ENCODE assay signal across 9 mouse cellular contexts in genomic region chr6:147263178-147263577, GRCm38 (mm10). TPM values are rescaled to one million over a fixed set of nuclear protein-coding genes. Genes with fewer than 3 reads are reported as not detected.
DNase-seq lines count a peak whose midpoint lies in the region; ATAC-seq and TF ChIP-seq lines count a peak whose summit lies in the region.
"Had no signal": no experiment of that assay in that cellular context is flagged by ENCODE, and none has a peak within 500 bp of the region (broad histone marks: within the 10 kb centered on the region; RNA-seq: fewer than 3 reads in every experiment).

No protein-coding gene starts in this region.

- H3K4me1 ChIP-seq in embryonic facial prominence, embryonic 11.5 days (ENCODE audit: control insufficient read depth, insufficient read depth, low read length), result no peaks in the 10 kb centered on the region; the same call in 1 of the 2 replicates
- peaks cover 17% of the 10 kb centered on the region for H3K4me1 ChIP-seq in hindbrain, embryonic 15.5 days (replicated peaks)
- H3K4me1 ChIP-seq in midbrain, embryonic 12.5 days, result peaks cover 16% of the 10 kb centered on the region

- H3K27me3 ChIP-seq in embryonic facial prominence, embryonic 11.5 days (ENCODE audit: control insufficient read depth, insufficient read depth, low read length), result peaks cover 18% of the 10 kb centered on the region
- peaks cover 59% of the 10 kb centered on the region for H3K27me3 ChIP-seq in hindbrain, embryonic 15.5 days
- H3K27me3 ChIP-seq in midbrain, embryonic 12.5 days, result peaks cover 65% of the 10 kb centered on the region

- DNase-seq in layer of hippocampus, adult 2 months (ENCODE audit: low spot score in 2 of 2), result no peak
- no peak for DNase-seq in layer of hippocampus, adult 11-12 months (ENCODE audit: low spot score)
- peak; percentile 57 for DNase-seq in Muller cell, postnatal 12 days (ENCODE audit: inconsistent ontology term)
- no peak for DNase-seq in embryonic facial prominence, embryonic 11.5 days (ENCODE audit: low spot score)
- no peak for DNase-seq in thymus, postnatal 0 days (ENCODE audit: low spot score)

- no peak overlapping the region for H3K27ac ChIP-seq in layer of hippocampus, adult 2 months
- H3K27ac ChIP-seq in embryonic facial prominence, embryonic 11.5 days (replicated peaks; ENCODE audit: low read depth, low read length), result no peak overlapping the region
- H3K27ac ChIP-seq in hindbrain, embryonic 15.5 days (replicated peaks), result no peak overlapping the region
- H3K27ac ChIP-seq in midbrain, embryonic 12.5 days (replicated peaks), result no peak overlapping the region
- H3K27ac ChIP-seq: macrophage had no signal

- ATAC-seq in embryonic facial prominence, embryonic 11.5 days (replicated peaks; ENCODE audit: insufficient number of reproducible peaks, low FRiP score, low TSS enrichment, low read depth), result 0 out of 2 replicates have a peak, but pooled peaks have one; percentile 27
- peak; percentile 55; the same call in 1 of the 2 replicates for ATAC-seq in hindbrain, embryonic 15.5 days (ENCODE audit: low FRiP score, low read depth)
- peak; percentile 64 for ATAC-seq in midbrain, embryonic 12.5 days (ENCODE audit: low FRiP score, low read depth)
- no peak for ATAC-seq in cerebellum, adult (ENCODE audit: insufficient number of reproducible peaks, low FRiP score, low TSS enrichment)

- no peaks in the 10 kb centered on the region for H3K9me3 ChIP-seq in embryonic facial prominence, embryonic 11.5 days (replicated peaks; ENCODE audit: control insufficient read depth, low read length)
- H3K9me3 ChIP-seq in hindbrain, embryonic 15.5 days, result no peaks in the 10 kb centered on the region
- H3K9me3 ChIP-seq in midbrain, embryonic 12.5 days, result no peaks in the 10 kb centered on the region

- peak overlapping the region; percentile 23 for H3K9ac ChIP-seq in embryonic facial prominence, embryonic 11.5 days (replicated peaks; ENCODE audit: low read length)
- 0 out of 2 replicates have a peak overlapping the region, but pooled peaks have one; percentile 23 for H3K9ac ChIP-seq in hindbrain, embryonic 15.5 days
- peak overlapping the region; percentile 34; the same call in 1 of the 2 replicates for H3K9ac ChIP-seq in midbrain, embryonic 12.5 days (replicated peaks)

- H3K4me2 ChIP-seq in embryonic facial prominence, embryonic 11.5 days (ENCODE audit: low read depth, low read length), result peak overlapping the region; percentile 87
- peak overlapping the region; percentile 92 for H3K4me2 ChIP-seq in hindbrain, embryonic 15.5 days
- peak overlapping the region; percentile 96 for H3K4me2 ChIP-seq in midbrain, embryonic 12.5 days (replicated peaks)

- H3K4me3 ChIP-seq in layer of hippocampus, adult 2 months, result peak overlapping the region; percentile 55
- peak overlapping the region; percentile 44 for H3K4me3 ChIP-seq in embryonic facial prominence, embryonic 11.5 days (ENCODE audit: low read depth, low read length)
- peak overlapping the region; percentile 45 for H3K4me3 ChIP-seq in hindbrain, embryonic 15.5 days
- peak overlapping the region; percentile 54 for H3K4me3 ChIP-seq in midbrain, embryonic 12.5 days

- H3K36me3 ChIP-seq in embryonic facial prominence, embryonic 11.5 days (replicated peaks; ENCODE audit: control insufficient read depth, insufficient read depth, low read depth, low read length), result no peaks in the 10 kb centered on the region
- H3K36me3 ChIP-seq in hindbrain, embryonic 15.5 days, result no peaks in the 10 kb centered on the region
- no peaks in the 10 kb centered on the region for H3K36me3 ChIP-seq in midbrain, embryonic 12.5 days

- WGBS in embryonic facial prominence, embryonic 11.5 days, result under 1% methylated on average over 21 of the region's 21 CpGs
- WGBS in hindbrain, embryonic 15.5 days, result under 1% methylated on average over 21 of the region's 21 CpGs
- under 1% methylated on average over 21 of the region's 21 CpGs for WGBS in midbrain, embryonic 12.5 days

- TF ChIP-seq CTCF in layer of hippocampus, adult 2 months (conservative IDR thresholded peaks at IDR 0.05), result no peak

RNA-seq across cellular contexts. Expression of gene Pthlh, which starts 0.8 kb away (rescaled TPM):
- 1 to 10 TPM; 1.4 to 2.0 TPM for total RNA-seq in layer of hippocampus, adult 2 months (2021)
- 2.8 and 4.1 TPM in 2 replicates for polyA plus RNA-seq in embryonic facial prominence, embryonic 11.5 days (2014; fragmentation: Nextera tagmentation; extraction: Ambion mirVana)
- 3.9 and 4.0 TPM in 2 replicates for polyA plus RNA-seq in hindbrain, embryonic 15.5 days (2015; fragmentation: Nextera tagmentation; extraction: Ambion mirVana)
- polyA plus RNA-seq in midbrain, embryonic 12.5 days (2016; fragmentation: Nextera tagmentation; extraction: Ambion mirVana), result 0.85 and 1.2 TPM in 2 replicates
- 3.1 and 3.3 TPM in 2 replicates for polyA plus RNA-seq in thymus, postnatal 0 days (2015; fragmentation: Nextera tagmentation; extraction: Ambion mirVana)
- polyA plus RNA-seq: macrophage had no signal
